Mouse (Mus musculus): ENCODE data around the gene Engase.

Engase gene

DNA sequence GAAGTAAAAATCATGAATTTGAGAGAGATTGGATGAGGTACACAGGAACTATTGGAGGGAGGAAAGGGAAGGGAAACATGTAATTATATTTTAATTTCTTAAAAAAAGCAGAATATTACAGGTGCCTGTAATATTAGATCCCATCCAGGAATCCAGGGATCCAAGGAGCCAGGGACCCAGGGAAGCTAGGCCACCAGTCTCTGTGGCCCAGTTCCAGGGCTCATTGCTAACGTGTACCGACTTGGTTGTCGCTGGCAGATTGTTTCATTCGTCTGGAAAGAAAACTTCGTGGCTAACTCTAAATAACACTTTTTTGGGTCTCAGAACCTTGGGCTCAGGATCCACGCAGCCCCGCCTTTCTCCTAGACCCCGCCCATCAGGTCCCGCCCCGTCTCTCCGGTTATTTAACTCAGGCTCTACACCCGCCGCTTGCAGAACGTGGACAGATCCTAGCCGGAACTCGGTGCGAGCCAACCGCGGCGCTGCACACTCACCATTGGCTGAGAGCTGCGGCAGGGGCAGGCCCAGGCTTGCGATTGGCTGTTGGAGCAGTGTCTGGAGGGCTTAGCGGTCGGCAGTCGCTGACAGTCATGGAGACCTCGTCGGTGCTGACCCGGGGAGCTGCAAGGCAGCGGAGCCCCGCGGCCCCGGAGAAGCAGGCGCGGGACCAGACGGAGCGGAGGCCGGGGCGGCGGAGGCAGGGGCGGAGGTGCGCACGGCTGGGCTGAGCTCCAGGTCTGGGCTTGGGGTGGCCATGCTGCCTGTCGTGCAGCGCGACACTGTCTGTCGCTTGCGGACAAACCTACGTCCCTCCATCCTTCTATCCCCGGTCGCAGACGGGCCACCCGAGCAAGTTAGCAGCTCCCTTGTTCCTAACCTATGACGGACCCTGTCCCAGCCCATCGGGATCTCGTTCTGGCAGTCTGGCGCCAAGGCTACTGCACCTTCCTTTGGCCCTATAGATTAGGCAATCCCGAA lies at the start of gene Engase:
Engase (plus strand) TSS at position 434 of the 978 bp plus-strand sequence.
- DNase-seq (ENCODE audit: low spot score in 2 of 2), result peak; percentile 98

- no peak for DNase-seq (ENCODE audit: low spot score in 2 of 2)
Observed at GRCm38 (mm10) chr11:118427266-118427779, 49.3 kb upstream of the Engase start.

DNA sequence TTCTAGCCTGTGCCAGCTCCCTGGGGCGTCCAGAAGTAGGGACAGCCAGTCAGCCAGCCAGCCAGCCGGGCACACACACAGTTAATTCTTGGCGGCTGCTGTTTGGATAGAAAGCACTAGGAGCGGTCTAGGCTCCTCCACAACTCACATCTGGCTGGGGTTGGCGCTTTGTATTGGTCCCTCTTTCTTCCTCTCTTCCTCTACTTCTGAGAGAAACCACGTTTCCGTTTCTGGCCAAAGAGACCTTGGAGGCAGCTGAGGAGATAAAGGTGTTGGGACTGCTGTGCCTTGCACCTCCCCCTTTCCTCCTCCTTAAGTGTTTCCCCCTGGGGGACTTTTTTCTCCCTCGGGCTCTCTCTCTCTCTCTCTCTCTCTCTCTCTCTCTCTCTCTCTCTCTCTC lies 48.6 kb upstream of the Engase start, which contains the start of gene C1qtnf1:
C1qtnf1 (plus strand) TSS at position 218 of the 400 bp plus-strand sequence.
- peak in 1 of 2 experiments; percentile 61 for DNase-seq (ENCODE audit: low spot score in 2 of 2)

DNA sequence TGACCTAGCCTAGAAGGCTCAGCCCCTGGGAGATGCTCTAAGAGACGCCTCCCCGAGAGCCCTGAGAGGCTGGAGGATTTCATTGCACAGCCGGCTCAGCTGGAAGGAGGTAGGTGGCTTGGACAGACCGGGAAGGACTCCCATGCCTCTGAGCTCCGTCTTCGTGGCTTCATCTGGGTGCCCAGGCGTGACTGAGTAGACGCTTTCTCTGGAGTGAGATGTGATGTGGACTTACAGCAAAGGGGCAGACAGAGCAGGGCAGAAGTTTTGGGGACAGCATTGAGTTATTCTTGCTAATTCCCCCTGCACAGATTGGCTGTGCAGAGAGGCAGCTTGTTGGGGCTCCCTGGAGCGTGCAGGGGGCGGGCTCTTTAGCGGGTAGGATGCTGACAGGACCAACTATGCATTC lies 48.2 kb upstream of the Engase start:
- DNase-seq (ENCODE audit: low spot score in 2 of 2), result peak in 1 of 2 experiments; percentile 59

DNA sequence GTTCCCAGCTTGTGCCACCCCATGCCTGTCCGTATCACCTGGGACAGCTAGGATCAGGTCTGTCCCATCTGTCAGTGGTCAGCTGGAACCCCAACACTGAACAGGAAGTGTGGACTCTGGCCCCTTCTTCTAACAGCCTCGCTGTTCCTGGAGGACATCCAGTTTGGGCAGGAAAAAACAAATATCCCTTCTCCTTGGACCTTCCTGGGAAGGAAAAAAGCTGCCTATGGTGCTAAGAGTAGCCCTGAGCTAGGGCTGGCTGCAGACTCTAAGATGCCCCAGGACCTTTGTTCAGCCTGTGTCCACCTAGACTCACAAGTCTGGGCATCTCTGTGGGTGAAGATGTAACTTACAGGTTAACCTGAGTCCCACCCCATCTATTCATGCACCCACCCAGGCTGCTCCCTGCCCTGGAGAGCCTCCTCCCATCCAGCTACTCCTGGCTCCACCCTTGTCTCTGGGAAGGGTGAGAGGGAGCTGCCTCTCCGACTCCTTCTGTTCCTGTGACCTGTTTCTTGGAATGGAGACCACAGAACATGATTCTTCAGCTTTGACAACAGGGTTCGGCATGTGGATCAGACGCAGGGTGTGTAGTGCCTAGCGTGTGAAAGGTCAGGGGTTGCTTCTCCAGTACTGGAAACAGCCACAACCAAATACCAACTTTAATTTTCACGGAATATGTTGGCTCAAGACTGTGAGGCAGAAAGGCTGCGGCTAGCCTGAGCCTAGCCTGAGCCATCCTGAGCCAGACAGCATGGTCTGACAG lies 47.5 kb upstream of the Engase start:
- DNase-seq (ENCODE audit: low spot score in 2 of 2), result peak; percentile 64 to 75

DNA sequence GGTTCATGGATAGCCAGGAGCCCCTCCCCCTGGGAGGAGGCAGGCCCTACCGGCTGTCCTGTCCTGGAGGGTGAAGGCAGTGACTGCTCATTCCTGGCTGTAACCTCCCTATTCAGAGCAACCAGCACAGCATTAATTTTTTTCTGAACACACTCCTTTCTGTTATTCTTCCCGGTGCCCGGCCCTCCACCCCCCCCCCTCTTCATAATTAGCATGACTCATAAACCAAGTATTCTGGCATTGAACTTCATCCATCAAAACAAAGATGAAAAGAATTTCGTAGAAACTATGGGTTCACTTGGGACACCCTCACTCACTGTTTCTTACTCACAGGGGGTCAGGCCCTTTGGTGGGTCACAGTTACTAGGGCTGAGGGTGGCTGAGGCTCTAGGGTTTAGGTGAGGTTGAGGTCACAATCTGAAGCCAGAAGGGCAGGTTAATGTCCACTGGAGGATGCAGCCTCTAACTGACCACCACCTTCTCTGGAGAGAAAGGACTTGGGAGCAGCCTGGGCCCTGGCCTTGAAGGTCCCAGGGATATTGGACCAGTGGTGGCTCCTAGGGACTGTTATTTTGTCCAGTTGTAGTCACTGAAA lies 46.2 kb upstream of the Engase start:
- no peak for DNase-seq (ENCODE audit: low spot score in 2 of 2)

GRCm38 (mm10) chr11:118431100-118431948 lies 45.3 kb upstream of the Engase start:
- no peak for DNase-seq (ENCODE audit: low spot score in 2 of 2)

GRCm38 (mm10) chr11:118433398-118433868 lies 43.2 kb upstream of the Engase start:
- peak; percentile 71 for DNase-seq (ENCODE audit: low spot score in 2 of 2)

GRCm38 (mm10) chr11:118434093-118434492 lies 42.5 kb upstream of the Engase start:
- DNase-seq (ENCODE audit: low spot score in 2 of 2), result no peak

GRCm38 (mm10) chr11:118436471-118436935 lies 40.1 kb upstream of the Engase start:
- no peak for DNase-seq (ENCODE audit: low spot score in 2 of 2)

- DNase-seq (ENCODE audit: low spot score in 2 of 2), result no peak
Observed at GRCm38 (mm10) chr11:118438665-118439414, 37.8 kb upstream of the Engase start.

DNA sequence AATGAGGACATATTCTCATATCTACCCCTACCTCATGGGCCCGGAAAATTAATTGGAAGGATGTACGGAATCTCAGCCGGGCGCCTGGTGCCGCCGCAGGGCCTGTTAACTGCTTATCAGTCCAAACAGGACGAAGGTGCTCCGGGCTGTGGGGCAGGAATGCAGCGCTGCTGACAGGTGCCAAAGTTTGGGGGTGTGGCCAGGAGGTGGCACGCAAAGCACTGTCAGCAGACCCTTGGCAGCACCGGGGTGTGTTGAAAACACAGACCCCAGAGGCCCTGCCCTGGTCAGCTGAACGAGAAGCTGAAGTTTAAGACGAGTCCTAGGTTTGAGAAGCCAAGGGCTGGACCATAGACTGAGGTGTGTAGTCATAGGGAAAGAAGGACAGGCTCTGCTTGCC lies 33.9 kb upstream of the Engase start:
- DNase-seq (ENCODE audit: low spot score in 2 of 2), result no peak

DNA sequence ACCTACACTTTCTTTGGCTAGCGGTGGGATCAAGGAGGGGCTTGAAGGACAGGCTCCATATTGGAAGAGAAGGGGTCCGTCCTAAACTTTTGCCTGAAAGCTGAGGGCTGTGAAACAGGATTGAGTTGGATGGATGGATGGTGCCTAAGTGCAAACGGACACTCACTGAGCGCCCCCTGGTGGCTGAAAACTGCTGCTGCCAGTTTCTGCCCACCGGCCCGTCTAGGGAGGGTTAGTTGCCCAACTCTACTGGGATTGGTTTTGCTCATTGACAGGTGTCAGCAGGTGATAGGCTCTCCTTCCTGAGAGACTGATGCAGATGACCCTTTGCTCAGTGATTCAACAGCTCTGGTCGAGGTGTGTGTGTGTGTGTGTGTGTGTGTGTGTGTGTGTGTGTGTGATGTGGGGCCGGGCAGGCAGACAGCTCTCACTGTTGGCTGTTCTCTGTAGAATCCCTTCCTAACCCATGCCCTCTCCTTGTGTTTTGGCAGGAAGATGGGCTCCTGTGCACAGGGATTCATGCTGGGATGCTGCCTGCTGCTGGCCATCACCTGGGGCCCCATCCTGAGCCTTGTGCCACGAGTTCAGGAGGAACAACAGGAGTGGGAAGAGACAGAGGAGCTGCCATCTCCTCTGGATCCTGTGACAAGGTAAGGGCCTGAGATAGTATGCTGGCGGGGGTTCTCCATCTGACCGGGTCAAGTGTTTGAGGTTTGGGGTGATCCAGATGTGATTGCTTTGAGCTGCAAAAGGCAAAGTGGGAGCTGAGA lies 33.2 kb upstream of the Engase start:
- DNase-seq (ENCODE audit: low spot score in 2 of 2), result peak in 1 of 2 experiments; percentile 64

DNA sequence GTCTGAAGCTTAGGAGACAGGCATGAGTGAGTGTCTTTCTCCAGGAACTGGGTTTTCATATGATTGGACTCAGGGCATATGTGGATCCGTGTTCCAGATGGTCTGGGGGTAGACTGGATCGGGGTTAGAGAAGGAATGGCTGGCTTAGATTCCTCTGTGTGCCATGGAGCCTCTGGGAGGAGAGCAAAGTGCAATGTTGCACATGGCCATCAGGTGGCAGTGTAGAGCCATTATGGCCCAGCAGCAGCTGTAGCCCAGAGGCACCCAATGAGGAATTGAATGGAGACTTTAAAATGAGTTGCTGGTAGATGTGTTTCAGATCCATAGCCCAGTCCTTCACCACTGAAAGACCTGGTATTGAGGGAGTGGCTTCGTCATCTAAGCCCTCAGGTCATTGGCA lies 30.8 kb upstream of the Engase start:
- DNase-seq (ENCODE audit: low spot score in 2 of 2), result peak in 1 of 2 experiments; percentile 62

DNA sequence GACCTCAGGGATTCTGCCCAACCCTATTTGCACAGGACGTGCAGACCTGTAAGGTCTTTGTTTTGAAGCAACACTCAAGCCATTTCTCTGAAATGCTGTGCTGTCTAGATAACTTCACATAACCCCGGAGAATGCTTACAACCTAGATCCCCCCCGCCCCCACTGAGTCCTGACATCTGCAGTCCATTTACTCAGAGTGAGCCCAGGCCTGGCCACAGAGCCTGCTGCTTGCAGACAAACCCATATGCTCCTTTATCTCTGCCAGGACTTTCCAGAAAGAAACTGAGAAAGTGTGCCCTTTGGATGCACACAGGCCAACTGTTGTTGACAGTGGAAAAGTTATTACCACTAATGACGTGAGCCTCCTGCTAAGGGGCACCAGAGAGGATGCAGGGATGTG lies 29.3 kb upstream of the Engase start:
- DNase-seq (ENCODE audit: low spot score in 2 of 2), result no peak

- peak; percentile 82 to 84 for DNase-seq (ENCODE audit: low spot score in 2 of 2)
Observed at GRCm38 (mm10) chr11:118448385-118448784, 28.2 kb upstream of the Engase start.

DNA sequence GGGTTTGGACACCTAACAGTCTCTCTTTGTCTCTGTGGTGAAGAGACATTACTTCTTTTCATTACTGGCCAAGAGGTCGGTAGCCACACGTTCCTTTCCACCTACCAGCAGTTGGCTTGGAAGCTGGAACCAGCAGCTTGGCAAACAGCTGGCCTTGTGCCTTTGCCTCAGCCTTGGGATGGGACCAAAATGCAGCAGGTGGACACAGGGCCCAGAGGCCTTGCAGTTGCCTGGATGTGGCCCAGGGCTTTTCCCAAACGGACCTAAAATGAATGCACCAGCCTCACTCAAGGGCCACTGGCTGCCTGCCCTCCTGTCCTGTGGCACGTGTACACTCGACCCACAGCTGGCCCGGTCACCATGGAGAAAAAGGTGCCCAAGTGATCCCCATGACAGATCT lies 25.4 kb upstream of the Engase start:
- no peak for DNase-seq (ENCODE audit: low spot score in 2 of 2)

- DNase-seq (ENCODE audit: low spot score in 2 of 2), result no peak
Observed at GRCm38 (mm10) chr11:118452955-118453354, 23.7 kb upstream of the Engase start.
